Mouse (Mus musculus): ENCODE measurements around the gene Ccl6. TPM values are rescaled to one million over a fixed set of nuclear protein-coding genes. Genes with fewer than 3 reads are reported as not detected.
"Not testable (repeated sequence)": the region's sequence is repeated elsewhere in the genome, so short reads cannot be mapped to it uniquely, and the experiment has no call there.

The Ccl6 gene
- polyA plus RNA-seq, 1 experiment from 2014 or later = 2.1 TPM

DNA sequence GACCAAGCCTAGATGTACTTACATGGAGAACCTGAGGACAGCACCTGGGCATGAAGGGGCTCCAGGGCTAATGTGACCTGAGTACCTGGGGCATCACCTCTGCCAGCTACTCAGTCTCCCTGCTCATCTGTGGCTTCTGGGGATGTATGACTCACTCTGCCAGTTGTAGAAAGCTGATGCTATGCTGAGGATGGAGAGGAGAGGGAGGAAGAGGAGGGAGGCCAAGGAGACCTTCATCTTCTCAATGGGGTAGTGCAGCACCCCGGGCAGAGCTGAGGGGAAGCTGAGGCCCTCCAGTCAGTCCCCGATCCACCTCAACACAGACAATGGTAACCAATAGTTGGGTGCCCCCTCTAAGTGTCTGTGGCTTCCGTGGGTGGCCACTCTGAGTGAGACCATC is 24.1 kb downstream of the Ccl6 start:
- DNase-seq (ENCODE audit: extremely low spot score, low spot score) = no peak
- Histone ChIP-seq H3K36me3 (replicated peaks) (no peaks in the 10 kb centered on the region), H3K27me3 (ENCODE audit: poor library complexity, severe bottlenecking) (no peaks in the 10 kb centered on the region), H3K4me1 (no peaks in the 10 kb centered on the region), H3K4me3 (no peak overlapping the region), H3K27ac (no peak overlapping the region), H3K9me3 (no peaks in the 10 kb centered on the region)
- WGBS = 90% methylated on average over 3 of the region's 3 CpGs

GRCm38 (mm10) chr11:83568061-83568460 is 24.8 kb downstream of the Ccl6 start:
- Histone ChIP-seq H3K4me3 (no peak overlapping the region), H3K36me3 (replicated peaks) (no peaks in the 10 kb centered on the region), H3K9me3 (no peaks in the 10 kb centered on the region), H3K4me1 (no peaks in the 10 kb centered on the region), H3K27ac (no peak overlapping the region), H3K27me3 (ENCODE audit: poor library complexity, severe bottlenecking) (no peaks in the 10 kb centered on the region)
- no peak for DNase-seq (ENCODE audit: extremely low spot score, low spot score)
- WGBS = 93% methylated on average over 9 of the region's 9 CpGs

- no peak overlapping the region for H3K27ac ChIP-seq
- no peaks in the 10 kb centered on the region for H3K36me3 ChIP-seq (replicated peaks)
- H3K27me3 ChIP-seq (ENCODE audit: poor library complexity, severe bottlenecking) = no peaks in the 10 kb centered on the region
- H3K4me3 ChIP-seq = no peak overlapping the region
- DNase-seq (ENCODE audit: extremely low spot score, low spot score) = no peak
- no peaks in the 10 kb centered on the region for H3K9me3 ChIP-seq
- no peaks in the 10 kb centered on the region for H3K4me1 ChIP-seq
- WGBS = 77% methylated on average over 7 of the region's 7 CpGs
These were observed 25.6 kb downstream of the Ccl6 start for GRCm38 (mm10) chr11:83567311-83567710.

GRCm38 (mm10) chr11:83566617-83567016 is 26.3 kb downstream of the Ccl6 start:
- Histone ChIP-seq H3K27ac (no peak overlapping the region), H3K27me3 (ENCODE audit: poor library complexity, severe bottlenecking) (no peaks in the 10 kb centered on the region), H3K4me1 (no peaks in the 10 kb centered on the region), H3K4me3 (no peak overlapping the region), H3K9me3 (no peaks in the 10 kb centered on the region), H3K36me3 (replicated peaks) (no peaks in the 10 kb centered on the region)
- no peak for DNase-seq (ENCODE audit: extremely low spot score, low spot score)

DNA sequence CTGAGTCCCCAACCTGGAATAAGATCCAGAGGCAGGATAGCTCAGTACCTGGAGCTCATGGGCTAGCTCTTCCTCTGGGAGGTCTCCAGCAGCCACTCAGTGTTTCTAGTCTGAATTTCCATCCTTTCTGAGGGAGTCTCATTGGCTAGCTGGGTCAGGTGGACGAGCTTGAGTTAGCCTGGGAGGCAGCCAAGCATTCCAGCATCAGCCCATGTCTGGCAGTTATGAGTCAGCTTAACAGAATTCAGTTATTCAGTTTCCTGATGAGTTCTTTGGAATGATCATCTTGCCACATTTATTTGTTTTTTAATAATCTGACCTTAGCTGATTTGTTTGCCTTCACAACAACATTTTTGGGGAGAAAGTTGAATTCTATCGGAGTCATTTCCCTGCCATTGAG is 29.1 kb downstream of the Ccl6 start:
- WGBS = 82% methylated on average over 2 of the region's 2 CpGs
- DNase-seq (ENCODE audit: extremely low spot score, low spot score) = no peak
- no peaks in the 10 kb centered on the region for H3K4me1 ChIP-seq
- H3K9me3 ChIP-seq = no peaks in the 10 kb centered on the region
- no peak overlapping the region for H3K27ac ChIP-seq
- no peaks in the 10 kb centered on the region for H3K27me3 ChIP-seq (ENCODE audit: poor library complexity, severe bottlenecking)
- no peaks in the 10 kb centered on the region for H3K36me3 ChIP-seq (replicated peaks)
- H3K4me3 ChIP-seq = no peak overlapping the region

GRCm38 (mm10) chr11:83562311-83562887 is 30.5 kb downstream of the Ccl6 start:
- H3K4me3 ChIP-seq = no peak overlapping the region
- no peaks in the 10 kb centered on the region for H3K4me1 ChIP-seq
- H3K9me3 ChIP-seq = no peaks in the 10 kb centered on the region
- no peaks in the 10 kb centered on the region for H3K36me3 ChIP-seq (replicated peaks)
- no peaks in the 10 kb centered on the region for H3K27me3 ChIP-seq (ENCODE audit: poor library complexity, severe bottlenecking)
- 76% methylated on average over 6 of the region's 6 CpGs for WGBS
- DNase-seq (ENCODE audit: extremely low spot score, low spot score) = no peak
- no peak overlapping the region for H3K27ac ChIP-seq

DNA sequence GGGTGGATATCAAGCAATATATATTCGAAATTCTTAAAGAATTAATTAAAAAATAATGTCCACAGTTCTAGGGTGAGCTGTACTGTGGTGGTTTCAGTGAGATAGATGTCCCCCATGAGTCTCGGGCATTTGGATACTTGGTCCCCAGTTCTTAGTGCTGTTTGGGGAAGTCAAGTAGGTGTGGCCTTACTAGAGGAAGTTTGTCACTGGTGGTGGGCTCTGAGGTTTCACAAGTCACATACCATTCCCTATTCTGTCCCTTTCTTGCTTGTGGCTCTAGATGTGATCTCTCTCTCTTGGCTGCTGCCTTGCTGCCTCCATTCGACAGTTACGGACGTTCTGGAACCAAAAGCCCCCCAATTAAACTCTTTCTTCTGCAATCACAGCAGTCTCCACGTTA is 32.5 kb downstream of the Ccl6 start:
- no peak overlapping the region for H3K4me3 ChIP-seq
- H3K4me1 ChIP-seq = peaks cover 8% of the 10 kb centered on the region
- no peaks in the 10 kb centered on the region for H3K27me3 ChIP-seq (ENCODE audit: poor library complexity, severe bottlenecking)
- H3K9me3 ChIP-seq = no peaks in the 10 kb centered on the region
- 84% methylated on average over 6 of the region's 6 CpGs for WGBS
- H3K36me3 ChIP-seq (replicated peaks) = no peaks in the 10 kb centered on the region
- no peak for DNase-seq (ENCODE audit: extremely low spot score, low spot score)
- H3K27ac ChIP-seq = no peak overlapping the region

GRCm38 (mm10) chr11:83557074-83557473 is 35.8 kb downstream of the Ccl6 start:
- H3K4me3 ChIP-seq = no peak overlapping the region
- whole genome bisulfite sequencing = 55% methylated on average over 10 of the region's 10 CpGs

DNA sequence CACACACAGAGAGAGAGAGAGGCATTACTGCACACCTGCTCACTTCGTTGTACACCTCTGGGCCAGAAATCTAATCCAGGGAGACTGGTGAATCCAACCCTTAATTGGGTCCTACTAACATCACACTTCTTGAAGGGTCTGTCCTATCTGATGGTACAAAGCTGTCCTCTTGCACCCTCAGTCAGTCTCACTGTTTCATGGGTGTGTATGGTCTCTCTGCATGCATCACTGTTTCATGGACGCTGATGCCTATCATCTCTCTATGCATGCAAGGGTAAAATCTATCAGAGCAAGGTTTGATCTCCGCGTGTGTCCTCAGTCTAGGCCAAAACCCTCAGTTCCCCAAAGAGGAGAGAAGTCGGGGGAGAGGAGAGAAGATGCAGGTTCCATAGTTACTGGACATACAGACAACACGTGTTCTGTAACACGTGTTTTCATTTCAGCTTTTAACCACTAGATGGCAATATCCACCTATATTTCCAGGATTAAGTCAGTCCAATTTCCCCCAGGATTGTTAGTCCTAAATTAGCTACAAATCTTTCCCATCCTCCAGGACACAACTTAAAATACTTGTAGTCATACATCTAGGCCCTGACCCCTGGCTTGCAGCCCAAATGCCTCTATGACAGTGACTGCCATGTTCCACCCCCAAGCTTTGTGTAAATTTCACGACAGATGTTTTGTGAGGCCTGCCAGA is 36.7 kb downstream of the Ccl6 start:
- Histone ChIP-seq H3K36me3 (replicated peaks) (no peaks in the 10 kb centered on the region), H3K9me3 (no peaks in the 10 kb centered on the region), H3K4me1 (peaks cover 8% of the 10 kb centered on the region), H3K27ac (no peak overlapping the region), H3K27me3 (ENCODE audit: poor library complexity, severe bottlenecking) (no peaks in the 10 kb centered on the region), H3K4me3 (no peak overlapping the region)
- WGBS = 34% methylated on average over 8 of the region's 8 CpGs
- peak; percentile 24 for DNase-seq (ENCODE audit: extremely low spot score, low spot score)

More at GRCm38 (mm10) chr11:83557074-83557473, 35.8 kb downstream of the Ccl6 start:
- no peaks in the 10 kb centered on the region for H3K9me3 ChIP-seq
- H3K36me3 ChIP-seq (replicated peaks) = no peaks in the 10 kb centered on the region
- peaks cover 8% of the 10 kb centered on the region for H3K4me1 ChIP-seq
- DNase-seq (ENCODE audit: extremely low spot score, low spot score) = no peak
- H3K27me3 ChIP-seq (ENCODE audit: poor library complexity, severe bottlenecking) = no peaks in the 10 kb centered on the region
- H3K27ac ChIP-seq = no peak overlapping the region

DNA sequence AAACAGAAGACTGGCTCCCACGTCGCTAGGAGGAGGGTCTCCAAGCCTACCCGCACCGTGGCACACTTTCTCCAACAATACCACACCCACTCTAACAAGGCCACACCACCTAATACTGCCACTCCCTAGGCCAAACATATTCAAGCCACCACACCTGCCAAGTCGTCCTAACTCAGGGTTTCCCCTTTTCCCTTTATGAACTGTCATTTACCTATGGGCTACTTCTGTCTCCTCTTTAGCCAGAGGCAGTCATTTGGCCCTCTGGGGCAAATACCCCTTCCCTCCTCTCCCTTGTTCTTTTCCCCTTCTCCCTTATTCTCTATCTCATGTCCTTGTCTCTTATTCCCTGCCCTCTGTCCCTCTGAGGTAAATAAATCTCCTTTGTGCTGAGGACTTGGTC is 41.2 kb downstream of the Ccl6 start:
- WGBS = 87% methylated on average over 5 of the region's 5 CpGs
- H3K27ac ChIP-seq = no peak overlapping the region

GRCm38 (mm10) chr11:83551037-83551436 is 41.9 kb downstream of the Ccl6 start:
- H3K9me3 ChIP-seq; H3K4me1 ChIP-seq; H3K27me3 ChIP-seq (ENCODE audit: poor library complexity, severe bottlenecking); DNase-seq (ENCODE audit: extremely low spot score, low spot score); H3K36me3 ChIP-seq (replicated peaks); H3K4me3 ChIP-seq; H3K27ac ChIP-seq: not testable (repeated sequence)
- WGBS = 89% methylated on average over 7 of the region's 7 CpGs

More for the DNA sequence above, 41.2 kb downstream of the Ccl6 start:
- Histone ChIP-seq H3K4me1 (0 out of 2 replicates have a peak, but pooled peaks cover 3% of the 10 kb centered on the region), H3K36me3 (replicated peaks) (no peaks in the 10 kb centered on the region), H3K27me3 (ENCODE audit: poor library complexity, severe bottlenecking) (no peaks in the 10 kb centered on the region), H3K9me3 (no peaks in the 10 kb centered on the region), H3K4me3 (no peak overlapping the region)
- DNase-seq (ENCODE audit: extremely low spot score, low spot score) = no peak

DNA sequence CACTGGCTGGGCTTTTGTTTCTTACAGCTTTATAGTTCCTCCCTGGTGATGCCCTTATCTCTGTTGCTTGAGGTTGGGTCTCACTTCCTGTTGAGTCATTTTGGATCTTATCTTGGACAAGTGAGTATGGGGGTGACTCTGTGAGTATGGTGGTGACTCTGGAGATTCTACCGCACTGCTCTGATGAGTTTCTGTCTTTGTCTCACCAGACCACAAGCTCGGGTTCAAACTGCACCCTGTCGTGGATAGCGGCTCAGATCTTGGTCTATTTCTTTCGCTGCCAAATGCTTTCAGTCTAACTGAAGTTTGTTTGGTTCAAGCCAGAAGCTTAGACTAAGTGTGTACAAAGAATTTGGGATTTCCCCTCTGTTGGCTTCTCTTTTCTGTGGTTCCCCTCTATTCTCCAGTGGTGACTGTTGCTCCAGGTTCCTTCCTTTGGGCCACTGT is 42.7 kb downstream of the Ccl6 start:
- H3K36me3 ChIP-seq (replicated peaks) = no peaks in the 10 kb centered on the region
- H3K27me3 ChIP-seq (ENCODE audit: poor library complexity, severe bottlenecking) = no peaks in the 10 kb centered on the region
- no peak overlapping the region for H3K27ac ChIP-seq
- DNase-seq (ENCODE audit: extremely low spot score, low spot score) = no peak
- no peaks in the 10 kb centered on the region for H3K4me1 ChIP-seq
- H3K9me3 ChIP-seq = no peaks in the 10 kb centered on the region
- 95% methylated on average over 5 of the region's 5 CpGs for WGBS
- H3K4me3 ChIP-seq = no peak overlapping the region

GRCm38 (mm10) chr11:83544214-83544613 is 48.7 kb downstream of the Ccl6 start:
- 79% methylated on average over 3 of the region's 3 CpGs for WGBS
- Histone ChIP-seq H3K4me1 (no peaks in the 10 kb centered on the region), H3K27ac (no peak overlapping the region), H3K36me3 (replicated peaks) (no peaks in the 10 kb centered on the region), H3K9me3 (no peaks in the 10 kb centered on the region), H3K27me3 (ENCODE audit: poor library complexity, severe bottlenecking) (no peaks in the 10 kb centered on the region), H3K4me3 (no peak overlapping the region)
- DNase-seq (ENCODE audit: extremely low spot score, low spot score) = no peak
